Mouse (Mus musculus) C2C12 (cell line): ENCODE data around the gene Arid3a.

ENCODE experiments used
- CEBPB ChIP-seq: IDR thresholded peaks from one replicate; pipeline ENCODE4 v1.6.1; 2011; ENCODE audit warnings: low read depth, mild to moderate bottlenecking, control low read depth, moderate library complexity
- CTCF ChIP-seq: IDR thresholded peaks from one replicate; pipeline ENCODE4 v1.5.1; 2011; ENCODE audit not compliant: control insufficient read depth, insufficient read depth, insufficient read length

DNA sequence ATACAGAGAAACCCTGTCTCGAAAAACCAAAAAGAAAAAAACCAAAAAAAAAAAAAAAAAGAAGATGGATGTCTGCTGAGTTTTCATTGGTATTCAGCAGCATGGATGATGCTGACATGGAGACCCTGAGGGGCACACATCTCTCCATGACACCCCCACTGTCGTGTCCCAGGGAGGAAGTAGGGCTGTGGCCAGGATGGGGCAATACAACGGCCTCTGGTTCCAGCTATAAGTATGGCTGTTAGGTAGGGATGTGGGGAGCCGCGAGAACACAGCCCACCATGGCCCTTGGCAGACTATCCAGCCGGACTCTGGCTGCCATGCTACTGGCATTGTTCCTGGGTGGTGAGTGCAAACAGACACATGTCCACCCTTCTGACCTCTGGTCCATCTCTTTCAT, 40.8 kb upstream of the Arid3a start, which contains the start of gene Elane:
- TF ChIP-seq CEBPB (no peak), CTCF (no peak)
